Mouse (Mus musculus) B cell, adult 2 months (primary cell): ENCODE measurements around the gene Ascc3.

ENCODE experiments used
- DNase-seq, 2 experiments: peaks; one replicate each; pipeline ENCODE4 v3.0.0; 2022

Gene Ascc3

DNA sequence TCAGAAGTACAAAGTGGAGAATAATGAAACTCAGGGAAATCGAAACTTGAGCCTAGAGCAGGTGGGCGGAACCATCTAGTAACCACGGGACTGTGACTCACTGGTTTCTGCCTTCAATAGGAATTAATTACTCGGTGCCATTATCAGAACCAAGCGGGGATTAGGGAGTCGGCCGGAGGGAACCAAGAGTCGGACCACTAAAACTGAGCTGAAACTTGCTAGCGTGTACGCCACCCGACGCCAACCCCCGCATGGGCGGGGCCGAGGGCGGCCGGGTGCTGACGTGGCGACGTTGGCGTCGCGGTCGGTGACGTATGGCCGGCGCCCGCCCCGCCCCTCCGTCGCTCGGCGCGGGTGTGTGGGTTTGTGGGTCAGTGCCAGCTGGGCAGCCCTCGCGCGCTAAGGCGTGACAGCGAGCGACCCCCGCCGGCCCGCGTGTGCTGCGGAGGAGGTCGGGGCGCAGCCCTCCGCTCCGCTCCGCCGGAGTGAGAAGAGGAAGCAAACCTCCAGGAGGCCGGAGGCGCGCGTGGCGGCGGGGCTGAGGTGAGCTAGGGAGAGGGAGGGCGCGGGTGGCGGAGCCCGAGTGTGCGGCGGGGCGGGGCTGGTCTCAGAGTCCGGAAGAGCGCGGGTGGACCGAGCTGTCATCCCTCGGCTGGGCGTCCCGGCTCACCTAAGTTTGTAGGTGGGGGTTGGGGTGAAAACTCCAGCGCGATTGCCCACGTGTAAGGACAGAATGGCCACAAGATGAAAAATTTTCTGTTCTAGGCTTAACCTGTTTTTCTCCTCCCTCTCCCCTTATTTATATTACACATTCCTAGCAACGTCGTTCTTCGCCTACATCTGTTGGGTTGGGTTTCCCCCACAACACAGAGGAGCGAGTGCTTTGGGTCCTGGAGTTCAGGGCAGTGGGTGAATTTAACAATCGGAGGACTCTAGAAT is at the start of gene Ascc3:
Ascc3 (plus strand) TSS at position 315 of the 939 bp plus-strand sequence.
- peak; percentile 94 to 96 for DNase-seq

DNA sequence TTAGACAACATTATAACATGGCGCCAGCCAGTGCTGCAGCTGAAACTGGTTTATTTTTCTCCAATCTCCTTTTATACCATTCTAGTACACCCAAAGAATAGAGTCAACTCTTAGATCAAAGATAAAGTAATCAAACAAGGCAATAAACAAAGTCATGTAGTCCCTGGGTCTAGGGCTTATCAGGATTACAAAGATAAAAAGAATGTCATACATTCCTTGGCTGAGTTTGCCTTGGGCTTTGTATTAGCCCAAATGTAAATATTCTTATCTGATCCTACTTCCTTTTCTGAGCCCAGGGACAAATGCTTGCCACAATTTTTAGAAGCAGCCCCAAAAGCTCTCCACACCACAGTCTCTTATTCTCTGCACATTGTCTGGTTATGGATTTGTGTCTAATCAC is 7.7 kb upstream of the Ascc3 start:
- no peak for DNase-seq

DNA sequence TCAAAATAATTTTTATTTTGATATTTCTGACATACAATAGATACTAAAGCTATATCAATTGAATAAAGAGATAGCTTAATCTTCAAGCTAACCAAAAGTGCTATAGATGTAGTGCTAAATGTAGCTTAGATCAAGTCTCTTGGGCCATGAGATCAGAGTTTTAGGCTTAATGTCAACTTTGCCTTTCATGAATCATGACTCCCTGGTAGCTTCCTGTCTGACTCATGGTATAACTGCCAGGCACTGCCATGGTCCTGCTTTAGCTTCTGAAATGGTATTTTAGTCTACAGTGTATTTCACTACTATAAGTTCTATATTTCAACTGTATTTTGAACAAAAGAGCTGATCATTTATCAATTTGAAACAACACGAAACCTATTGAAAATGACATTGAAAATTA is 5.9 kb upstream of the Ascc3 start:
- DNase-seq: no peak

DNA sequence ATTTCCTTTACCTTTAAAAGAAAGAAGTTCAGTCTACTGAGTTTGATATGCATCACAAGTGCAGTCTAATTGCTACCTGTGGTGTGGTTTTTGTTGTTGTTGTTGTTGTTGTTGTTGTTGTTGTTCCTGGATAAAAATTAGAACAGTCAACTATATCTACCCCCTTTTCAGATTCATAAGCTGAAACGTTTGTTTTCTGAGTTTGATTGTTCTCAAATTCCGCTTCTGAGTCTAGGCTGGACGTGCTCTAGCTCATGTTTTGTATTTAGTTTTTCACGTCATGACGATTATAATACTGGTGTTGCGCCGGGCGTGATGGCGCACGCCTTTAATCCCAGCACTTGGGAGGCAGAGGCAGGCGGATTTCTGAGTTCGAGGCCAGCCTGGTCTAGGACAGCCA is 902 bp downstream of the Ascc3 start:
- peak in 1 of 2 experiments; percentile 5 for DNase-seq

DNA sequence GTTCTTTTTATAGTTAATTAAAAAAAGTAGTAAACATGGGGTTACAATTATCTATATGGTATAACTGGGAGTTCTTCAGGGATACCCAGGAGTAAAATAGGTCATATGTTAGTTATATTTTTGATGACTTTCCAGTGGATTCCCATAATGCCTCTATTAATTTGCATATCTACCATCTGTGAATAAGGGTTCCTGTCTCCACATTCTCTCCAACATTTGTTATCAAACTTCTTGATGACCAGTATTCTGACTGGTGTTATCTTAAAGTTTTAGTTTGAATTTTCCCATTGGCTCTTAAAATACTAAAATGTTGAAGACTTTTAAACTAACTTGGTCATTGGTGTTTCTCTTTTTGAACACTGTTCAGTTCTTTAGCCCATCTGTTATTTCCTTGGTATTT is 2.9 kb downstream of the Ascc3 start:
- DNase-seq: no peak

DNA sequence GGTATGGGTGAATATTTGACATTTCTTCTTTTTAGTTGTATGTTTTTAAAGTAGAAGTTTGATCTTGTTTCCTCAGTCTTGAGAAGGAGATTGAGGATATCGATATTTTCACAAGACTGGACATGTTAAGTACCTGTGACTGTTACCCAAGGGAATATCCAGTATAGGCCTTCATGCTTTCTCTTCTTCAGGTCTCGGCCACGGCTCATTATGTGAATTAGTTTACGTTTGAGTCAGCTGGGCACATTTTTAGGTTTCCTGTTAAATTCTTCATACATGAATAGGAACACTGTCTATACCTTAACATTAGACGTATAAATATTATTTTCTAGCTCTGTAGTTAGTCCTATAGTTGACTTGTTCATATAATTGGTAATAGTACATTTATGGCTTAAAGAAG is 12.4 kb downstream of the Ascc3 start:
- no peak for DNase-seq

DNA sequence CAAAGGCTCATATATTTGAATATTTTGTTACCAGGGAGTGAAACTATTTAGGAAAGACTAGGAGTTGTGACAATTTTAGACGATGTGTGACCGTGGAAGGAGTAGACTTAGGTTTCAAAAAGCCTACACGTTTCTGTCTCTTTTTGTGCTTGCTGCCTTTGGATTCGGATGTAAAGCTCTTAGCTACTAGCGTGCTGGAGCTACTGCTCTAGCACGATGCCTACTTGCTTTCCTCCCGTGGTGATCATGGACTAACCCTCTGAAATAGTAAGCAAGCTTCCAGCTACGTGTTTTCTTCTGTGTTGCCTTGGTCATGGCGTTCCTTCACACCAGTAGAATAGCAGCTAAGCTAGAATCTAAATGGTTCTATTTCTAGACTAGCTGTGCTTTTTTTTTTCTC is 21.4 kb downstream of the Ascc3 start:
- DNase-seq: no peak

DNA sequence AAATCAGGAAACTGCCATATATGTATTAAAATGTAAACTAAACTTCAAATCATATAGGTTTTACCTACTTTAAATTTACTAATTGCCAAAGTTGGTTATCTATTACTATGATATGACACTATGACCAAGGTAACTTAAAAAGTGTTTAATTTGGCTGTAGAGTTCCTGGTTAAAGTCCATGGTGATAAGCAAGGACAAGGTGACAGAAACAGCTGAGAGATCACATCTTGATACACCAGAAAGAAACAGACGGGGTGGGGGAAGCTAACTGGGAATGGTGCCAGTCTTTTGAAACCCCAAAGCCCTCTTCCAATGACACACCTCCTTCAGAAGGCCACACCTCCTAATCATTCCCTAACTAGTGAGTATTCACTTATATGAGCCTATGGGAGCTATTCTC is 33.4 kb downstream of the Ascc3 start:
- DNase-seq: no peak

DNA sequence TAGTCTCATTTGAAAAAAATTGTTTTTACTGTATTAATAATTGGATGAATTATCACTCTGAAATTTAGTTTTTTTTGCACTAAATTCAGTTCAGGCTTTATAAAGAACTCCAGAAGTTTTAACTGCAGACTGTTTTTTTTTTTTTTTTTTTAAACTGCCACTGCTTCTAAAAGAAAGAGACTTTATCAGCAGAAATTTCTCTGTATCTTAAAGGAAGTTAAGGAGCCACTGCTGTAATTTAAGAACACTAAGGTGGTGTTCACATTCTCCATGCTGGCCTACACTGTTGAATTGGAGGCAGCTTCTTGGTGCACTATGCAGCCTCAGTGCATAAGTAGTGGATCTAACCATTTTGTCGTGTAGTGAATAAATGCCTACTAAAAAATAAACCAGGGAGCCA is 47.1 kb downstream of the Ascc3 start:
- no peak for DNase-seq

DNA sequence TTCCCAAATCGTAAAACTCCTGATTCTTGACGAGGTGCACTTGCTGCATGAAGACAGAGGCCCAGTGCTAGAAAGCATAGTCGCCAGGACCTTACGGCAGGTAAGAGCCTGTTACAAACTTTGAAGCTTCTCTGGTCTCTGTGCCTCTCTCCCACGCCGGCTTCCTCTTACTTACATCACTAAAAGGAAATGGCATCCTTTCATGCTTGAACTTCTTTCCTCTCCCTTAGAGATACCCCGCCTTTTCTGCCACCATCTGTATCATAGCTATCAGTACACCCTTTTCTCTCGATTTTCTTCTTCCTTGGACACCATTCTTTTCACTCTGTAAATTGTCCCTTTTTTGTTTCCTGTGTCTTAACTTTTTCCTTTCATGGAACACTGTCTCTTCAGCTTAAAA is 58.1 kb downstream of the Ascc3 start:
- no peak for DNase-seq

DNA sequence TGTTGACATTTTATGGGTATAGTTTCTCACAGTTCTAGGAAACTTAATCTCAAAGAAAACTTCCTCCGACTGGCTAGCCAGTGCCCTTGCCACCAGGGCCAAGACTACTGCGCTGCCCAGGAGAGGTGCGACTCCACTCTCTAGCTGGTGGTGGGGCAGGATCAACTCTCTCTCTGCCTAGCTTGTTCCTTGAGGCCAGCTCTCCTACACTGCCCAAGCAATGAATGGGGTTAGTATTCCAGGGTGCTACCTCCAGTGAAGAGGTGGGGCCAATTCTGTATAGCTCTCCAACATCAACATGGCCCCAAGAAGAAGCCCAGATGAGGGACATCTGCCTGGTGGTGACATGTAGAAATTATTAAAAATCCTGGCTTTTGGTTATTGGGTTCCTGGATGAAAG is 61.1 kb downstream of the Ascc3 start:
- DNase-seq: no peak

DNA sequence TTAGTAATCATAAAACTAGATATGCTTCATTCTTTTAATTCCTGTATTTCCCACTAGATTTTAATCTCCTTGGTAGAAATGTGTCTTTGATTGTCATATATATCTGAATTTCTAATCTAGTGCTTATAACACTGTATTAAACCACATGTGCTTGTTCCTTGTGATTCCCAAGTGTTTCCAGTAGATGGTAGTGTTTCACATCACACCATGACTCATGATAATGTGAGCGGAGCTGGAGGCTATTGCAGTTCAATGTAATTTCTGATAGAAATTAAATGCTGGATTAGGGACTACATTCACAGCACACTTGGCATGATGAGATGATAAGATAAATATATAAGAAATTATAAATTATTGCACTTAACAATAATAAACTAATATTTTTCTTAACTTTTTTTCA is 64.9 kb downstream of the Ascc3 start:
- DNase-seq: no peak

DNA sequence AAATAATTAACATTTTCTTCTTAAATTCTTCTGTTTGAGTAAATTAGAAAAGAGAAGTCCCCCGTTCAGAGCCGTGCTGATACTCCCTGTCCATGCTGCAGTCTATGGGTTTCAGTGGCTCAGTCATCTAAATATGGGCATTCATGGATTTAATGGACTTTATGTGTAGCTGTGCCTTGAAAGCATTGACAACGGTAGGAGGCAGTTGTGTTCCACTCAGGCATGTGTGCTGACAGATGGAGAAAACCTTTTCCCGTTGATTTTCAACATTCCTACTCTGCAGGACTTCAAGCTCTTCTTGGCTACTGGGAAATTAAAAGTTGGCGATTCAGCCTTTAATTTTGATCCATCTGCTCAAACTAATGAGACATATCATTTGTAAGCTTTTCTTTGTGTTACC is 79.0 kb downstream of the Ascc3 start:
- no peak for DNase-seq

DNA sequence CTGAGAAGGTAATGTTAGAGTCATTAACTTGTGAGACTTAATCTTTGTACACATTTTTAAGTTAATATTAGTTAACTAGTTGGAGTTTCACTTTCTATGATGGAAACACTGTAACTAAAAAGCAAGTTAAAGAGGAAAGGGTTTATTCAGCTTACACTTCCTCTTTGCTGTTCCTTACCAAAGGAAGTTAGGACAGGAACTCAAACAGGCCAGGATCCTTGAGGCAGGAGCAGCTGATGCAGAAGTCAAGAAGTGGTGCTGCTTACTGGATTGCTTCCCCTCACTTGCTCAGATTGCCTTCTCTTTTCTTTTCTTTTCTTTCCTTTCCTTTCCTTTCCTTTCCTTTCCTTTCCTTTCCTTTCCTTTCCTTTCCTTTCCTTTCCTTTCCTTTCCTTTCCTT is 97.9 kb downstream of the Ascc3 start:
- no peak for DNase-seq

DNA sequence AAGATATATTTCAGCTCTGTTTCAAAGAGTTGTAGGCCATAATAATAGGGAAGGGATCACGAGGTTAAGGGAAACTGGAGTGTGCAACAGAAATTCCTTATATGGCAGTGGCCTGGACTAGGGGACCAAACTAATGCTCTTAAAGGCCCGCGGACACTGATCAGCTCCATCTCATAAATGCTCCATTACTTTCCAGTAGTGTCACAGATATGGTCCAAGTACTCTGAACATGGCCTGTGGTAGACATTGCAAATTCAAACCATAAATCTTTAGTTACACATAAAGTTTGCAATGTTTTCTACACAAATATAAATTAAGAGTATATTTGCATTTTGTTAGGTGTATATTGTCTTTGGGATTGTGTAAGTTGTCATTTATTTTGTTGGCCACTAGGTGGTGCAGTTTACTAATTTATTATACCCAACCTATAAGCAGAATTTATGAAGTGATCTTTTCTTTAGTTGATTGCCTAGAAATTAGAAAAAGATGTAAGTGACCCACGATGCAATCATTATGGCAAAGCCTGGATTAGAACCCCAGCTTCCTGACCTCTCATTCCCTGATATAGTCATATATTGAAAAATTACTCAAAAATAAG is 106.5 kb downstream of the Ascc3 start:
- DNase-seq: peak; percentile 10 to 21

DNA sequence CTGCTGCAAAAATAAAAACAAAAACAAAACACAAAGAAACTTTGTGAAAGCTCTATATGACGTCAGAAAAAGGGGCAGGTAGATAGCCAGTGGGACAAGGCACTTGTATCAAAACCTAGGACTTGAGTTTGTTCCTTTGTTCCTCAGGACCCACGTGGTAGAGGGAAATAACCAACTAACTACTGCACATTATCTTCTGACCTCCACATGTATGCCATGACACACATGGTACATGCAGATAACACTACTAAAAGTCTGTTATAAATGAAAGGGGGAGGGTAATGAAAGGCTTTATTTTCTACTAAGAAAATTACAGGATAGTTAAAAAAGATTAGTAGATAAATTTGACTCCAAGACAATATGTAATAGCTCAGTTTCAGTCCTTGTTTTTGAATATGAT is 109.3 kb downstream of the Ascc3 start:
- DNase-seq: no peak

DNA sequence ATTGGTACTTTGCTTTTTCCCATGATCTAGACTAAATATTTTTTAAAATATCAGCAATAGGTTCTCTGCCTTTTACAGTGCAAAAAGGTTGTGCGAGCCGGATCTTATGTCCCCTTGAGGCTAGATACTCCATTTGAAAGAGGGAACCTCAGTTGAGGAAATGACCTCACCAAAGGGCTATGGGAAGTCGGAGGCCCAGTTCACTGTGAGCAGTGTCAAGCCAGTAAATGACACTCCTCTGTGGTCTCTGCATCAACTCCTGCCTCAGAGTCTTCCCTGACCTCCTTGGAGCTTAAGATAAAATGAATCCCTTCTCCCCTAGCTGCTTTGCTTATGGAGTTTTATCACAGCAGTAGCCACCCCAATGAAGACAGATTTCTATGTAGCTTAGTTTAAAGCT is 109.9 kb downstream of the Ascc3 start:
- no peak for DNase-seq

DNA sequence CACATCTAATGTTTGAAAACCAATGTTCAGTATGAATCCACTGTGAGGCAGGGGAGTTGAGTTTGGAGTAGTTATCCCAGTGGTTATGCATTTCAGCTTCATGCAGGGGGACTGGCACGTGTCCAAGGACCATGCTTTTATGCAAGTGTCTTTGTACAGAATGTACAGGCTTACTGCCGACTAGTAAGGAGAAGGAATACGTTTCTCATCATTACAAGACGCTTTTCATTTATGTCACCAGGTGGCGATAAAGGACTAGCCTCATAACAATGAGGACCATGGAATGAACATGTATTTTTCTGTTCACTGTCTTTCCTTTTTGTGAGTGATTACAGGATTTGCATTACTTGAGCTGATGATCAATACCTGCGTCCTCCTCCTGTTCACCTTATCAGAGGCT is 111.7 kb downstream of the Ascc3 start:
- peak; percentile 28 to 39 for DNase-seq

DNA sequence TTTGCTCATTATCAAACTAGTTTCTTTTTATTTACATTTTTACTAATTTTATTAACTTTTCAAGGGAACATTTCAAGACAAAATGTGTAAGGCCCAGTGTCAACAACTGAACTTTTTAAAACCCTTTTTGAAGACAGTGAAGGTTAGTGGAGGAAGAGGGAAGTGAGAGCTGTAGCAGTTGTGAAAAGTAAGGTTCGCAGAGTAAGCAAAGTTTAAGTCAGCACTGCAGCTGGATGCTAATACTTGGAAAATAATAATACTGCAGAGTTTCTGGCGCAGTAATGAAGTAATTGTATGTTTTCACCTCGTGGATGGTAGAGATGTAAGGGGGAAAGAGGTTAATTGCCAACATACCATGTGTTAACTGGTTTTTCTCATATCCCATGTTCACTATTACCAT is 112.4 kb downstream of the Ascc3 start:
- DNase-seq: no peak

DNA sequence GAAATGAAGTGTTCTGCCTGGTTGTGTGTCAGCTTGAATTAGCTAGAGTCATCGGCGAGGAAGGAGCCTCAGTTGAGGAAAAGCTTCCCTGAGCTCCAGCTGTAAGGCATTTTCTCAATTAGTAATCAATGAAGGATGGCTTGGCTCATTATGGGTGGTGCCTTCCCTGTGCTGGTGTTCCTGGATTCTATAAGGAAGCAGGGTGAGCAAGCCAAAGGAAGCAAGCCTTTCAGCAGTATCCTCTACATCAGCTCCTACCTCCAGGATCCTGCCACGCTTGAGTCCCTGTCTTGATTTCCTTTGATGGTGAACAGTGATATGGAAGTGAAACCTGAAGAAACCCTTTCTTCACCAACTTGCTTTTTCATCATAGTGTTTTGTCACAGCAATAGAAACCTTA is 118.8 kb downstream of the Ascc3 start:
- DNase-seq: no peak

DNA sequence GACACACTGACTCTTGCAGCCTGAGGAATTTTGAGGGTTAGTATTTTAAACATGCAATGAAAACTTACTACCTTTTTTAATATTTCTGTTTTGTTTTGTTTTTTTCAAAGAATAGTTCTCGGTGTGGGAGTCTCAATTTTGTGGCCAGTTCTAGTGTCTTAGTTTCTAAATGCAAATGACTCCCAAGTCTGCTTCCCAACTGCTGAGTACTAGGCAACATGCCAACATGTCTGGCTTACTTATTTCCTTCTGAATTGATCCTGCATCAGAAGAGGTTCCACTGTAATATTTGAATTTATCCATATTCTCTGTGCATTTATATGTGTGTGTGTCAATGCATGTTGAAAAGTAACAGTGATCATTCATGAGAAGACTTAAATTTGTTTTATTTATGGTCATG is 119.3 kb downstream of the Ascc3 start:
- no peak for DNase-seq

DNA sequence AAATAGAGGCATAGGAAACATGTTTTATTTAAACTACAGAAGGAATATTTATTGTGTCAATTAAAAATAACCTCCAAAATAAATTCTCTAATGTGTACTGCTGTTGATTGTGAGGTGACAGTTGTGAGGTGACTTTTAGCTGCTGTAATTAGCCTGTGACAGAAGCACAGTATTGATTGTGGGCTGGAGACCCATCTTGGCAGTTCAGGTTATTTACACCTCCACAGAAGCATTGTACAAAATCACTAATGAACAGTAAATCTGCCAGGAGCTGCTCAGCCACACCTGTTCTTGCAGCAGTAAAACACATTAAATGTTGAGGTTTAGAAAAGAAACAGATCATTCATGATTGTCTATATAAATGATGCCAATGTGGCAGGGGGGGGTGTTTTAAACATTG is 141.0 kb downstream of the Ascc3 start:
- no peak for DNase-seq

DNA sequence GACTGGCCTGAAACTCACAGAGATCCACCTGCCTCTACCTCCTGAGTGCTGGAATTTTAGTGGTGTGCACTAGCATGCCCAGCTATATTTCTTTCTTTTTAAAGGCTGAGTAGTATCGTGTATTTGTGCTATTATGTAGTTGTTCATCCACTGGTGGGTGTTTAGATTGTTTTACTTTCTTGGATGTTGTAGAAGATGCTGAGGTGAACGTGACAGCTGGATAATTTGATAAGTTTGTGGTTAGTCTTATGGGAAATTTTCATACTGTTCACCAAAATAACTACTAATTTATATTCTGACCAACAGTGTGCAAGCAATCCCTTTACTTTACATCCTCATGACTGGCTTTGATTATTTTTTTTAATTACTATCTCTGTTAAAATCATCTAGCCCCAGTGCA is 169.6 kb downstream of the Ascc3 start:
- DNase-seq: no peak

DNA sequence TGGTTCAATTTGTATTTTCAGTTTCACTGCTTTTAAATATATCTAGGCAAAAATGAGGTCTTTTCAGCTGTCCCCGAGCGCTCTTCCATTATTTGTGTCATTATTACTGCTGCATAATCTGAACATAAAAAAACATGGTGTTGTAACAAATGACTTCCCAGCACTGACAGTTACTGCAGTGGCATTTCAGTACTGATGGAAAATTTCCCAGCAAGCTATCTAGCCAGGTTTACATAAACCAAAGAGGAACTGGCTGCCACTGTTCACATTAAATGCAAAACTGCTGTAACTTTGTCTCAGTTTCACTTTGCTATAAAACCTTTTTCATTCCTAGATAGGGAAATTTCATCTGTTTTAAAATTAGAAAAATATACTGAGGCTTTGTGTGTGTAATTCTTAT is 170.5 kb downstream of the Ascc3 start:
- no peak for DNase-seq
